In genomic region chr9:27029022-27029827, GRCm38 (mm10) we compare ENCODE assay signal across 8 mouse cellular contexts. TPM values are rescaled to one million over a fixed set of nuclear protein-coding genes. Genes with fewer than 3 reads are reported as not detected.
DNase-seq lines count a peak whose midpoint lies in the region; ATAC-seq and TF ChIP-seq lines count a peak whose summit lies in the region.

No protein-coding gene starts in this region.

- no peaks in the 10 kb centered on the region for H3K9me3 ChIP-seq in heart, embryonic 11.5 days (replicated peaks; ENCODE audit: control insufficient read depth, low read length)
- H3K9me3 ChIP-seq in kidney, embryonic 15.5 days (replicated peaks) = no peaks in the 10 kb centered on the region
- no peaks in the 10 kb centered on the region for H3K9me3 ChIP-seq in liver, embryonic 11.5 days (ENCODE audit: control insufficient read depth, low read length)
- H3K9me3 ChIP-seq in stomach, embryonic 15.5 days = no peaks in the 10 kb centered on the region

- H3K27ac ChIP-seq in embryonic fibroblast, embryonic 13.5 days (ENCODE audit: insufficient read depth, low read length) = peak overlapping the region; percentile 39
- H3K27ac ChIP-seq in heart, embryonic 11.5 days (ENCODE audit: low read depth, low read length) = peak overlapping the region; percentile 93
- peak overlapping the region; percentile 94 for H3K27ac ChIP-seq in kidney, embryonic 15.5 days
- H3K27ac ChIP-seq in liver, embryonic 11.5 days (ENCODE audit: low read depth, low read length) = peak overlapping the region; percentile 80
- peak overlapping the region; percentile 95 for H3K27ac ChIP-seq in stomach, embryonic 15.5 days

- H3K36me3 ChIP-seq in heart, embryonic 11.5 days (ENCODE audit: control insufficient read depth, insufficient read depth, low read length) = no peaks in the 10 kb centered on the region
- peaks cover 4% of the 10 kb centered on the region; the same call in 1 of the 2 replicates for H3K36me3 ChIP-seq in kidney, embryonic 15.5 days
- no peaks in the 10 kb centered on the region for H3K36me3 ChIP-seq in liver, embryonic 11.5 days (ENCODE audit: control insufficient read depth, insufficient read depth, low read length)
- no peaks in the 10 kb centered on the region for H3K36me3 ChIP-seq in stomach, embryonic 15.5 days

- peak; percentile 19; the same call in 1 of the 2 replicates for TF ChIP-seq CTCF in embryonic fibroblast, embryonic 13.5 days (IDR thresholded peaks at IDR 0.05; ENCODE audit: borderline replicate concordance, insufficient read depth, low read length)

- WGBS in heart, embryonic 11.5 days (ENCODE audit: insufficient replicate concordance) = under 1% methylated on average over 52 of the region's 52 CpGs
- WGBS in kidney, embryonic 15.5 days = under 1% methylated on average over 52 of the region's 52 CpGs
- under 1% methylated on average over 52 of the region's 52 CpGs for WGBS in liver, embryonic 11.5 days
- under 1% methylated on average over 50 of the region's 52 CpGs for WGBS in stomach, embryonic 15.5 days

- H3K4me1 ChIP-seq in embryonic fibroblast, embryonic 13.5 days (ENCODE audit: control insufficient read depth, insufficient read depth, low read length) = peaks cover 10% of the 10 kb centered on the region; the same call in 1 of the 2 replicates
- peaks cover 24% of the 10 kb centered on the region for H3K4me1 ChIP-seq in heart, embryonic 11.5 days (ENCODE audit: control insufficient read depth, insufficient read depth, low read length)
- peaks cover 48% of the 10 kb centered on the region for H3K4me1 ChIP-seq in kidney, embryonic 15.5 days
- H3K4me1 ChIP-seq in liver, embryonic 11.5 days (replicated peaks; ENCODE audit: control insufficient read depth, insufficient read depth, low read length) = peaks cover 25% of the 10 kb centered on the region
- peaks cover 20% of the 10 kb centered on the region for H3K4me1 ChIP-seq in stomach, embryonic 15.5 days

- DNase-seq in B cell, adult 2 months = peak; percentile 30 to 37
- DNase-seq in adrenal gland, postnatal 25 days = peak; percentile 57
- no peak for DNase-seq in liver, embryonic 11.5 days (ENCODE audit: low spot score)
- peak; percentile 72 for DNase-seq in naive thymus-derived CD4-positive, alpha-beta T cell, adult 2 months (ENCODE audit: low read depth)

- H3K27me3 ChIP-seq in heart, embryonic 11.5 days (ENCODE audit: control insufficient read depth, insufficient read depth, low read length) = no peaks in the 10 kb centered on the region
- no peaks in the 10 kb centered on the region for H3K27me3 ChIP-seq in kidney, embryonic 15.5 days
- H3K27me3 ChIP-seq in liver, embryonic 11.5 days (replicated peaks; ENCODE audit: control insufficient read depth, insufficient read depth, low read length) = no peaks in the 10 kb centered on the region
- no peaks in the 10 kb centered on the region for H3K27me3 ChIP-seq in stomach, embryonic 15.5 days (replicated peaks)

- TF ChIP-seq POLR2A in embryonic fibroblast, embryonic 13.5 days (IDR thresholded peaks at IDR 0.05; ENCODE audit: low read depth, low read length) = 0 out of 2 replicates have a peak, but pooled peaks have one; percentile 16

- peak; percentile 15; the same call in 1 of the 2 replicates for ATAC-seq in heart, embryonic 11.5 days (replicated peaks; ENCODE audit: insufficient number of reproducible peaks, low FRiP score, low TSS enrichment)
- peak; percentile 23 for ATAC-seq in kidney, embryonic 15.5 days (replicated peaks; ENCODE audit: low FRiP score)
- ATAC-seq in liver, embryonic 11.5 days (replicated peaks; ENCODE audit: low FRiP score) = peak; percentile 30
- ATAC-seq in stomach, embryonic 15.5 days (ENCODE audit: insufficient read depth, low FRiP score, low read depth) = no peak; the same call in 1 of the 2 replicates

- H3K9ac ChIP-seq in heart, embryonic 11.5 days (ENCODE audit: low read depth, low read length) = peak overlapping the region; percentile 96
- peak overlapping the region; percentile 94 for H3K9ac ChIP-seq in kidney, embryonic 15.5 days
- peak overlapping the region; percentile 92 for H3K9ac ChIP-seq in liver, embryonic 11.5 days (ENCODE audit: low read depth, low read length)
- peak overlapping the region; percentile 93 for H3K9ac ChIP-seq in stomach, embryonic 15.5 days

- H3K4me2 ChIP-seq in heart, embryonic 11.5 days = peak overlapping the region; percentile 96
- peak overlapping the region; percentile 91 for H3K4me2 ChIP-seq in kidney, embryonic 15.5 days
- H3K4me2 ChIP-seq in liver, embryonic 11.5 days = peak overlapping the region; percentile 97
- peak overlapping the region; percentile 84 for H3K4me2 ChIP-seq in stomach, embryonic 15.5 days

- H3K4me3 ChIP-seq in embryonic fibroblast, embryonic 13.5 days (ENCODE audit: insufficient read depth, low read length) = peak overlapping the region; percentile 74
- peak overlapping the region; percentile 98 for H3K4me3 ChIP-seq in heart, embryonic 11.5 days (ENCODE audit: low read depth, low read length)
- peak overlapping the region; percentile 98 for H3K4me3 ChIP-seq in kidney, embryonic 15.5 days (replicated peaks)
- H3K4me3 ChIP-seq in liver, embryonic 11.5 days (ENCODE audit: low read depth, low read length) = peak overlapping the region; percentile 97
- H3K4me3 ChIP-seq in stomach, embryonic 15.5 days (replicated peaks) = peak overlapping the region; percentile 99

RNA-seq across cellular contexts. Expression of gene Vps26b, which starts 0.6 kb away (rescaled TPM):
- total RNA-seq in adrenal gland, postnatal 25 days (2021) = 37.2 and 43.3 TPM in 2 replicates
- polyA plus RNA-seq in embryonic fibroblast, embryonic 13.5 days (2011; ENCODE audit: insufficient read length, low read depth, missing spikeins) = 37.6 and 45.6 TPM in 2 replicates
- polyA plus RNA-seq in heart, embryonic 11.5 days (2014; fragmentation: Nextera tagmentation; extraction: Ambion mirVana) = 24.3 and 25.5 TPM in 2 replicates
- 34.0 and 34.1 TPM in 2 replicates for polyA plus RNA-seq in kidney, embryonic 15.5 days (2015; fragmentation: Nextera tagmentation; extraction: Ambion mirVana)
- 29.2 and 31.7 TPM in 2 replicates for polyA plus RNA-seq in liver, embryonic 11.5 days (2014; fragmentation: Nextera tagmentation; extraction: Ambion mirVana)
- polyA plus RNA-seq in stomach, embryonic 15.5 days (2015; fragmentation: Nextera tagmentation; extraction: Ambion mirVana) = 32.9 TPM in 2 replicates

RNA-seq across cellular contexts. Expression of gene Ncapd3, which starts 0.8 kb away (rescaled TPM):
- 21.5 and 24.5 TPM in 2 replicates for total RNA-seq in adrenal gland, postnatal 25 days (2021)
- polyA plus RNA-seq in embryonic fibroblast, embryonic 13.5 days (2011; ENCODE audit: insufficient read length, low read depth, missing spikeins) = 16.7 and 18.2 TPM in 2 replicates
- polyA plus RNA-seq in heart, embryonic 11.5 days (2014; fragmentation: Nextera tagmentation; extraction: Ambion mirVana) = 23.7 and 27.2 TPM in 2 replicates
- 31.0 and 31.5 TPM in 2 replicates for polyA plus RNA-seq in kidney, embryonic 15.5 days (2015; fragmentation: Nextera tagmentation; extraction: Ambion mirVana)
- 45.0 and 50.8 TPM in 2 replicates for polyA plus RNA-seq in liver, embryonic 11.5 days (2014; fragmentation: Nextera tagmentation; extraction: Ambion mirVana)
- polyA plus RNA-seq in stomach, embryonic 15.5 days (2015; fragmentation: Nextera tagmentation; extraction: Ambion mirVana) = 24.9 and 26.6 TPM in 2 replicates

RNA-seq across cellular contexts. Expression of gene Thyn1, which starts 29.7 kb away (rescaled TPM):
- 39.6 and 46.1 TPM in 2 replicates for total RNA-seq in adrenal gland, postnatal 25 days (2021)
- polyA plus RNA-seq in embryonic fibroblast, embryonic 13.5 days (2011; ENCODE audit: insufficient read length, low read depth, missing spikeins) = 158 and 161 TPM in 2 replicates
- 111 TPM in 2 replicates for polyA plus RNA-seq in heart, embryonic 11.5 days (2014; fragmentation: Nextera tagmentation; extraction: Ambion mirVana)
- 156 and 162 TPM in 2 replicates for polyA plus RNA-seq in kidney, embryonic 15.5 days (2015; fragmentation: Nextera tagmentation; extraction: Ambion mirVana)
- polyA plus RNA-seq in liver, embryonic 11.5 days (2014; fragmentation: Nextera tagmentation; extraction: Ambion mirVana) = 130 and 143 TPM in 2 replicates
- 138 and 149 TPM in 2 replicates for polyA plus RNA-seq in stomach, embryonic 15.5 days (2015; fragmentation: Nextera tagmentation; extraction: Ambion mirVana)

RNA-seq across cellular contexts. Expression of gene Acad8, which starts 29.9 kb away (rescaled TPM):
- total RNA-seq in adrenal gland, postnatal 25 days (2021) = 64.1 and 95.4 TPM in 2 replicates
- 24.0 and 28.9 TPM in 2 replicates for polyA plus RNA-seq in embryonic fibroblast, embryonic 13.5 days (2011; ENCODE audit: insufficient read length, low read depth, missing spikeins)
- polyA plus RNA-seq in heart, embryonic 11.5 days (2014; fragmentation: Nextera tagmentation; extraction: Ambion mirVana) = 32.5 and 35.1 TPM in 2 replicates
- polyA plus RNA-seq in kidney, embryonic 15.5 days (2015; fragmentation: Nextera tagmentation; extraction: Ambion mirVana) = 49.6 and 53.7 TPM in 2 replicates
- polyA plus RNA-seq in liver, embryonic 11.5 days (2014; fragmentation: Nextera tagmentation; extraction: Ambion mirVana) = 23.7 and 23.9 TPM in 2 replicates
- 41.5 and 42.7 TPM in 2 replicates for polyA plus RNA-seq in stomach, embryonic 15.5 days (2015; fragmentation: Nextera tagmentation; extraction: Ambion mirVana)

Comparison
In these comparisons a context has a peak if more than half of its experiments do, and no peak if none do; other contexts are left out.
1. H3K27ac ChIP-seq: peak in every context shown above with its lines; median percentile 95 in stomach, embryonic 15.5 days; 94 in kidney, embryonic 15.5 days; 93 in heart, embryonic 11.5 days; 80 in liver, embryonic 11.5 days; 39 in embryonic fibroblast, embryonic 13.5 days.